Mouse (Mus musculus): ENCODE measurements around the gene Gm21627.
"Not testable (repeated sequence)": the region's sequence is repeated elsewhere in the genome, so short reads cannot be mapped to it uniquely, and the experiment has no call there.

Gm21627 gene

DNA sequence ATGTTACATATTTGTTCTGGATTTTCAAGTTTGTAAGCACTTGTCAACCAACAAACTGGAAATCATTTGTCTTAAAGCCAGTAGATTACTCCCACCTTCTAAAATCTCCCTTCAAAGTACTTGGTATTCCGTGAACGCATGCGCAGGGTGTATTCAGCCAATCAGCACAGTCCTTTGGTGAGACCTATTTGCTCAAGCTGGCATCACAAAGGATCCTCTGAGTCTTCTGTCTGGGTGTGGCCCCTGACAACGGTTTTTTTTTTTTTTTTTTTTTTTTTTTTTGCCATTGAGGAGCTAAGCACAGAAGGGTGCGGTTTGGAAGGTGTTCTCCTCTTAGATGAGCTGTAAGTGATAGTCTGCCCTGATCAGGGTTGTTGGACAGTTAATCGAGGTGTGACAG, at the start of gene Gm21627:
Gm21627 (plus strand) TSS at position 301 of the 400 bp plus-strand sequence.
- DNase-seq (ENCODE audit: low spot score) = not testable (repeated sequence)

All from embryo, embryonic 10.5 days (tissue).